Mouse (Mus musculus) liver, embryonic 11.5 days (tissue): ENCODE data around the gene Rps8. TPM values are rescaled to one million over a fixed set of nuclear protein-coding genes. Genes with fewer than 3 reads are reported as not detected.
A peak's percentile ranks its signal among the peaks of the same experiment; 100 is the strongest.

Source experiments
- ATAC-seq: fragments of 200-750 bp; cut with Nextera tagmentation; replicated peaks from 2 replicates; pipeline ENCODE4 v1.8.0; 2017; ENCODE audit warnings: moderate number of reproducible peaks, mild to moderate bottlenecking, moderate TSS enrichment, moderate library complexity; ENCODE audit not compliant: low FRiP score
- DNase-seq: peaks from one replicate; pipeline ENCODE4 v3.0.0-alpha.2; 2017; ENCODE audit warnings: low spot score
- H3K27ac ChIP-seq: fragments of 300-500 bp; sonication (generic); 2 replicates; pipeline ENCODE4 v1.5.1; 2014; ENCODE audit warnings: mild to moderate bottlenecking, low read depth, low read length, control low read depth
- H3K27me3 ChIP-seq: fragments of 300-500 bp; sonication (generic); replicated peaks from 2 replicates; pipeline ENCODE4 v1.6.1; 2014; ENCODE audit warnings: low read length, mixed read lengths; ENCODE audit not compliant: control insufficient read depth, insufficient read depth
- H3K36me3 ChIP-seq: fragments of 300-500 bp; sonication (generic); 2 replicates; pipeline ENCODE4 v1.6.1; 2014; ENCODE audit warnings: mild to moderate bottlenecking, low read length, moderate library complexity, mixed read lengths; ENCODE audit not compliant: control insufficient read depth, insufficient read depth
- H3K4me1 ChIP-seq: fragments of 300-500 bp; sonication (generic); replicated peaks from 2 replicates; pipeline ENCODE4 v1.6.1; 2014; ENCODE audit warnings: low read length, mixed read lengths; ENCODE audit not compliant: control insufficient read depth, insufficient read depth
- H3K4me2 ChIP-seq: fragments of 300-500 bp; sonication (generic); 2 replicates; pipeline ENCODE4 v1.6.1; 2014; ENCODE audit warnings: mild to moderate bottlenecking, control low read depth, moderate library complexity
- H3K4me3 ChIP-seq: fragments of 300-500 bp; sonication (generic); 2 replicates; pipeline ENCODE4 v1.5.1; 2014; ENCODE audit warnings: low read depth, low read length, control low read depth
- H3K9ac ChIP-seq: fragments of 300-500 bp; sonication (generic); 2 replicates; pipeline ENCODE4 v1.6.1; 2014; ENCODE audit warnings: low read depth, low read length, control low read depth
- H3K9me3 ChIP-seq: fragments of 300-500 bp; sonication (generic); 2 replicates; pipeline ENCODE4 v1.6.1; 2016; ENCODE audit warnings: low read length, inconsistent platforms, mixed read lengths; ENCODE audit not compliant: control insufficient read depth
- WGBS: fragments of 180-500 bp; shearing (Covaris S2); extraction: QIAGEN DNeasy Blood & Tissue Kit; methylation state at CpG from one replicate; pipeline ENCODE4 v1.1.7; 2014; 5-methylcytosine and 5-hydroxymethylcytosine counted together
- polyA plus RNA-seq: library from polyadenylated mRNA; unstranded; fragments of >200 nt; fragmentation: Nextera tagmentation; extraction: Ambion mirVana; gene quantifications from 2 replicates; pipeline ENCODE4 v1.2.1, GENCODE M21; 2014

Rps8 gene
- polyA plus RNA-seq, 1 experiment from 2014 or later = 1,481 TPM

DNA sequence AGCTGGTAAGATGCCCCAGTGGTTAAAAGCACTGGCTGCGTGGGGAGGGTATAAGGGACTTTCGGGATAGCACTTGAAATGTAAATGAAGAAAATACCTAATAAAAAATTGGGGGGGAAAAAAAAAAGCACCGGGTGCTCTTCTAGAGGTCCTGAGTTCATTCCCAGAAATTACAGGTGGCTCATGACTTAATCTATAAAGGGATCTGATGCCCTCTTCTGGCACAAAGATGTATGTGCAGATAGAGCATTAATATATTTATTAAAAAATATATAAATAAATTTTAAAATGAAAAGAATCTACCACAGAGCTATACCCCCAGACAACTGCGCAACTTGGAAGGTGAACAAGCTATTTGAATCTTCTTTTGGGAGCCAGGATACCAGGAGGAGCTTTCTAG is 15.4 kb downstream of the Rps8 start:
- no peak overlapping the region for H3K4me3 ChIP-seq
- no peaks in the 10 kb centered on the region for H3K27me3 ChIP-seq
- no peaks in the 10 kb centered on the region for H3K36me3 ChIP-seq
- H3K9me3 ChIP-seq = no peaks in the 10 kb centered on the region
- H3K9ac ChIP-seq = no peak overlapping the region
- H3K4me1 ChIP-seq = peaks cover 15% of the 10 kb centered on the region
- WGBS = 44% methylated on average over 4 of the region's 4 CpGs
- ATAC-seq (no peak), DNase-seq (no peak)
- no peak overlapping the region for H3K27ac ChIP-seq
- no peak overlapping the region for H3K4me2 ChIP-seq

DNA sequence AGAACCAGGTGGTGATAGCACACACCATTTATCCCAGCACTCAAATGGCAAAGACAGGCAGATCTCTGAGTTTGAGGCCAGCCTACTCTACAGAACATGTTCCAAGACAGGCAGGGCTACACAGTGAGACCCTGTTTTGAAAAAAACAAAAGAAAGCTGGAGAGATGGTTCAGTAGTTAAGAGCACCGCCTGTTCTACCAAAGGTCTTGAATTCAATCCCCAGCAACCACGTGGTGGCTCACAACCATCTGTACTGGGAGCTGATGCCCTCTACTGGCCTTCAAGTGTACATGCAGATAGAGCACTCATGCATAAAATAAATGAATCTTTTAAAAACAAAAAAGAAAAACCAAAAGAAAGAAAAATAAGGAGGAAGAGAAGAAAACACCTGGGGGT is 16.8 kb downstream of the Rps8 start:
- no peak for DNase-seq
- Histone ChIP-seq H3K36me3 (no peaks in the 10 kb centered on the region), H3K9me3 (no peaks in the 10 kb centered on the region), H3K27me3 (no peaks in the 10 kb centered on the region), H3K9ac (no peak overlapping the region), H3K27ac (no peak overlapping the region), H3K4me1 (peaks cover 21% of the 10 kb centered on the region), H3K4me2 (0 out of 2 replicates have a peak overlapping the region, but pooled peaks have one; percentile 7), H3K4me3 (no peak overlapping the region)
- whole genome bisulfite sequencing = 5% methylated on average over 2 of the region's 2 CpGs
- ATAC-seq = 0 out of 2 replicates have a peak, but pooled peaks have one; percentile 38

DNA sequence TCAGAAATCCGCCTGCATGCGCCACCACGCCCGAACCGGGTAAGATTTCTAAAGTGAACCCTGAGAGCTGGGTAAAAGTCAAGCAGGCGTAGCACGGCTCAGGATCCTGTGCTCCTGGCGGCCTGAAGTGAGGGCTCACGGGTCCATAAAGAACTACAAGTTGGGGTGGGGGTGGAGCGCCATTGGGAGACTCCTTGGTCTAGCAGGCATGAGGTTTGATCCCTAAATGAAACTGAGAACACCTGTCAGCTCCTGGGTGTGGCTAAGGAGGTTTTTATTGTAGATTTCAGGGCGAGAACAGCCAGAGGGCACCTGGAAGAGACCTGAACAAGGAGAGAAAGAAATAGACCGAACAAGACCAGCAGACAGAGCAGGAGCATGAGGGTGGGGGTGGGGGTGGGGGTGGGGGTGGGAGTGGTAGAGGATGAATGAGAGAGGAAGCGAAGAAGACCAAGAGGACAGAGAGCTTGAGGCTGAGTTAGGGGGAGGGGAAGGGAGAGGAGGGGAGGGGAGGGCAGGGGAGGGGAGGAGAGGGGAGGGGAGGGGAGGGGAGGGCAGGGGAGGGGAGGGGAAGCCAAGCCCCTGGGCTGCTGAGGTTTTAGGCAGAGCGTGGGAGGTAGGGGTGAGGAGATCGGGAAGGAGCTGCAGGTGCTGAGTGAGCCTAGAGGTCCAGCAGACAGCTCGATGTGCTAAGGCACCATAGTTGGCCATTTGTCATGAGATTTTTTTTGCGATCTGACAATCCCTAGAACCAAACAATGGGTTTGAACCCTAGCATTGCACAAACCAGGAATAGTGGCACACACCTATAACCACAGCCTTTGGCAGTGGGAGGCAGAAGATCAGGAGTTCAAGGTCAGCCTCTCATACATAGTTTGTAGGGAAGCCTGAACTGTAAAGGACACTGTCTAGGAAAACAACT is 17.5 kb downstream of the Rps8 start:
- no peak overlapping the region for H3K27ac ChIP-seq
- no peak for ATAC-seq
- 64% methylated on average over 16 of the region's 17 CpGs for WGBS

DNA sequence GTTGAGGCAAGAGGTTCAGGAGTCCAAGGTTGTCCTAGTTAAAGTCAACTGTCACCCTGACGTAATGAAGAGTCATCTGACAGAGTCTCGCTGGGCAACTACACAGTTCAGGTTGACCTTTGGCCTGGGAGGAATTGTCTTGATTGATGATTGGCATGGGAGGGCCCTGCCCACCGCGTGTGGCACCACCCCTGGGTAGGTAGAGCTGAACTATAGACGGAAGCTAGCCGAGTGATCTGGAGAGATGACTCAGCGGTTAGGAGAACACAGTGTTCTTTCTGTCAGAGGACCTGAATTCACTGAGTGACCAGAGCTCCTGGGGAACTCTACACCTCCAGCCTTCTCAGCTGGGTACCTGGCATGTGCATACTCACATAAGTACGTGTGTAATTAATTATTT is 20.0 kb downstream of the Rps8 start:
- DNase-seq (no peak), ATAC-seq (peak; percentile 64)
- Histone ChIP-seq H3K9me3 (no peaks in the 10 kb centered on the region), H3K27ac (peak overlapping the region; percentile 73), H3K4me3 (0 out of 2 replicates have a peak overlapping the region, but pooled peaks have one; percentile 15), H3K9ac (peak overlapping the region; percentile 56; the same call in 1 of the 2 replicates), H3K4me2 (peak overlapping the region; percentile 53), H3K4me1 (peaks cover 27% of the 10 kb centered on the region), H3K36me3 (no peaks in the 10 kb centered on the region), H3K27me3 (peaks cover 21% of the 10 kb centered on the region)
- WGBS = 18% methylated on average over 8 of the region's 8 CpGs

More for the DNA sequence above, 17.5 kb downstream of the Rps8 start:
- Histone ChIP-seq H3K4me1 (peaks cover 23% of the 10 kb centered on the region), H3K36me3 (no peaks in the 10 kb centered on the region), H3K4me2 (0 out of 2 replicates have a peak overlapping the region, but pooled peaks have one; percentile 7), H3K4me3 (no peak overlapping the region), H3K9me3 (no peaks in the 10 kb centered on the region), H3K9ac (no peak overlapping the region), H3K27me3 (peaks cover under 1% of the 10 kb centered on the region; the same call in 1 of the 2 replicates)
- no peak for DNase-seq

DNA sequence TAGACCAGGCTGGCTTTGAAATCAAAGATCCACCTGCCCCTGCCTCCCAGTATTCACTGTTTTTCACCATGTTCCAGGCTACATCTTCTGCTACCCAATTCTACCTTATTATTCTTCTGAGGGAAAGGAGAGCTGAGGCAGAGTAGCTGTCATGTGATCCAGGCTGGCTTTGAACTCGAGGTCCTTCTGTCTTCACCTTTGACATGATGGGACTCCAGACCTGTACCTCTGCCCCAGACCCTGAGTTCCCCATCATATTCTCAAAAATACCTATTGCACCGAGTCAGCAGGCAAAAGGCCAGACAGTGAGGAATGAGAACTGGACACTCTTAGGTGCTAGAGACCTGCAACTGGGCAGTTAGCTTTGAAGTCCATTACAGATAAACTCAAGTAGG is 21.4 kb downstream of the Rps8 start:
- no peaks in the 10 kb centered on the region for H3K9me3 ChIP-seq
- H3K27me3 ChIP-seq = peaks cover 21% of the 10 kb centered on the region
- ATAC-seq = no peak
- no peak overlapping the region for H3K27ac ChIP-seq
- H3K4me1 ChIP-seq = peaks cover 27% of the 10 kb centered on the region
- no peak overlapping the region for H3K9ac ChIP-seq
- H3K4me3 ChIP-seq = peak overlapping the region; percentile 88; the same call in 1 of the 2 replicates
- DNase-seq = no peak
- peak overlapping the region; percentile 100 for H3K4me2 ChIP-seq
- peaks cover 4% of the 10 kb centered on the region; the same call in 1 of the 2 replicates for H3K36me3 ChIP-seq
- 40% methylated on average over 2 of the region's 2 CpGs for WGBS

DNA sequence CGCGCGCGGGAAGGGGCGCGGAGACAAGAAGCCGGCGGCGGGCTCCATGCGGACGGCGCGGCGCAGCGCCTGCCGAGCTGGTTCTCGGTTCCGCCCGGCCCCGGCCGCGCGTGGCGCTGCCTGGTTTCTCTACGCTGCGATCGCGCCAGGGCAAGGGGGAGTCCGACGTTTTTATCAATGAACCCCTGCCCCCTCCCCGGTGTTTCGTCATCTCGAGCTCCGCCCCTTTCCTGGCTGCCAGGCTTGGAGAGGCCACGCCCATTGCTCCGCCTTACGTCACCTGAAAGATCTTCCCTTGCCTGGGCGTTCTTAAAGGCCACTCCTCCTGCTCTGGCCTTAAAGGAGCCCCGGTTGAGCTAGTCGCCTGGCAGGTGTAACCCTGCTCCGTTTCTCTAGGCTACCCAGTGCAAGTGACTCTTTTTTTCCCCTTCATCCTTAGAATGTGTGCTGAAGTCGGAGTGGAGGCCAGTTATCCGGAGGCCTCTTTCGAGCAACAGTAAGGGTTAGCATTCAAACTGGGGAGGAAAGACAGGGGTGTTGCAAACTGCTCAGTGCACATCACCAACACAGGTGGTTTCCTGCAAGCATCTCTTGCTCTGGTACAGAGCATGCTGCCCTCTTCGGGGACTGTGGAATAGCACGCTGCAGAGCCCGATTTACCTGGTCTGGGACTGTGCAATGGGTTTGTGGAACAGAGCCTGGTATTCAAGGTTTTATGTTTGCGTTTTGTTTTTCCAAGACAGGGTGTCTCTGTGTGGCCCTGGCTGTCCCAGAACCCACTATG is 22.0 kb downstream of the Rps8 start, which contains the start of gene Plk3:
Plk3 (minus strand) TSS at position 147 of the 784 bp plus-strand sequence.
- peaks cover 4% of the 10 kb centered on the region; the same call in 1 of the 2 replicates for H3K36me3 ChIP-seq
- peak within 1 kb of the TSS; percentile 45; the same call in 1 of the 2 replicates for H3K27ac ChIP-seq
- peak; percentile 98 for DNase-seq
- H3K4me1 ChIP-seq = peaks cover 26% of the 10 kb centered on the region
- H3K9ac ChIP-seq = peak within 1 kb of the TSS; percentile 87
- H3K27me3 ChIP-seq = peaks cover 21% of the 10 kb centered on the region
- peak within 1 kb of the TSS; percentile 88 for H3K4me3 ChIP-seq
- ATAC-seq = peak; percentile 85
- 2% methylated on average over 48 of the region's 48 CpGs for WGBS
- H3K4me2 ChIP-seq = peak within 1 kb of the TSS; percentile 100
- H3K9me3 ChIP-seq = no peaks in the 10 kb centered on the region

DNA sequence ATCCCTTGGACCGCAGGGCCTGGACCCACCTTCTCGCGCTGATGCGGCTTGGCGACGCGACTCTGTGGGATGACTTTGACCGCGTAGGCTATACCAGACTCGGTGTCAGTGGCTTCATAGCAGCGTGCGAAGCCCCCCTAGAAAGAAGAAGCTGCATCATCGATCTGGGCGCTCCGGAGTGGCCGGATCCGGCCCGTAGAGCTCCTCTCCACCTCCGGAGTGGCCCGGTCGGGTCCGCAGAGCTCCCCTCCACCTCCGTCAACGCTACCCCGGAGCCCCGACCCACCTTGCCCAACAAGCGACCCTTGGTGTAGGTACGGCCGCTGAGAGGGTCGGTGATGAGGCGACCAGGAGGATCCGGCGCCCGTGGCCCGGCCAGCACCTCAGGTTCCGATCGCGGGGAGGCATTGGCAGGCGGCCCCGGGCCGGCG is 22.7 kb downstream of the Rps8 start:
- peaks cover 6% of the 10 kb centered on the region; the same call in 1 of the 2 replicates for H3K36me3 ChIP-seq
- H3K4me3 ChIP-seq = peak overlapping the region; percentile 88
- DNase-seq = peak; percentile 56
- no peaks in the 10 kb centered on the region for H3K9me3 ChIP-seq
- H3K4me2 ChIP-seq = peak overlapping the region; percentile 100
- ATAC-seq = peak; percentile 6; the same call in 1 of the 2 replicates
- H3K27me3 ChIP-seq = peaks cover 21% of the 10 kb centered on the region
- WGBS = under 1% methylated on average over 42 of the region's 42 CpGs
- peak overlapping the region; percentile 45; the same call in 1 of the 2 replicates for H3K27ac ChIP-seq
- peak overlapping the region; percentile 87 for H3K9ac ChIP-seq
- H3K4me1 ChIP-seq = peaks cover 23% of the 10 kb centered on the region

DNA sequence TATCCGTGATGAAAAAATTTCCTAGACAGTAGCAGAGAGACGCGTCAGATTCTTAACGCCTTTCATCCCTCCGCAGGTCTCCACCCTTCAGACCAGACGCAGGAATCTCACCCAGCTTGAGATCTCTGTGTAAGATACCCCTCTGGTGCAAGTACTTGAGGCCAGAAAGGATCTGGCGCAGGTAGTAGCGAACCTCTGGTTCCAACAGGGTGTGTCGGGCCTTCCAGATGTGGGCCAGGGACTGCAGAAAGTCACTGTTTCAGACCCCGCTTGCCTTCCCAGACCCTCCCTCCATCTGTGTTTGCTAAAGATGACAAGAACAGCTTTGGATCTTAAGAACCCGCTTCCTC is 23.3 kb downstream of the Rps8 start:
- Histone ChIP-seq H3K4me1 (peaks cover 23% of the 10 kb centered on the region), H3K27me3 (peaks cover 21% of the 10 kb centered on the region), H3K27ac (no peak overlapping the region), H3K4me3 (peak overlapping the region; percentile 88), H3K4me2 (peak overlapping the region; percentile 100), H3K36me3 (peaks cover 7% of the 10 kb centered on the region; the same call in 1 of the 2 replicates), H3K9me3 (no peaks in the 10 kb centered on the region), H3K9ac (no peak overlapping the region)
- ATAC-seq = no peak
- DNase-seq = no peak
- 22% methylated on average over 11 of the region's 11 CpGs for WGBS
